Mouse (Mus musculus) gonadal fat pad, adult 2 months (tissue): Measurements from ENCODE around the gene Ywhaq. TPM values are rescaled to one million over a fixed set of nuclear protein-coding genes. Genes with fewer than 3 reads are reported as not detected.
"Not testable (repeated sequence)": the region's sequence is repeated elsewhere in the genome, so short reads cannot be mapped to it uniquely, and the experiment has no call there.

Experiments used
- DNase-seq: peaks from one replicate; pipeline ENCODE4 v3.0.0-alpha.2; 2012; ENCODE audit warnings: low read depth
- polyA plus RNA-seq: library from polyadenylated mRNA; depleted of rRNA; stranded (reverse); fragments of >200 nt; gene quantifications from 2 replicates; pipeline ENCODE4 v1.2.3, GENCODE M21; 2012

Gene Ywhaq
- polyA plus RNA-seq, 1 experiment, result 105 TPM

- no peak for DNase-seq
Measured at GRCm38 (mm10) chr12:21409651-21410050, 7.8 kb downstream of the Ywhaq start.

- no peak for DNase-seq
Measured at GRCm38 (mm10) chr12:21408789-21409367, 8.6 kb downstream of the Ywhaq start.

- DNase-seq, result no peak
Measured at GRCm38 (mm10) chr12:21402771-21403170, 14.7 kb downstream of the Ywhaq start.

GRCm38 (mm10) chr12:21386201-21386600, 31.2 kb downstream of the Ywhaq start:
- DNase-seq, result no peak

- DNase-seq, result not testable (repeated sequence)
Measured at GRCm38 (mm10) chr12:21378765-21379346, 38.6 kb downstream of the Ywhaq start.

GRCm38 (mm10) chr12:21375376-21376157, 41.9 kb downstream of the Ywhaq start:
- no peak for DNase-seq

- no peak for DNase-seq
Measured at GRCm38 (mm10) chr12:21373820-21374475, 43.5 kb downstream of the Ywhaq start.

GRCm38 (mm10) chr12:21373100-21373819, 44.2 kb downstream of the Ywhaq start, which contains the start of gene Adam17:
Gene Adam17 (minus strand): TSS chr12:21373632.
- no peak for DNase-seq

- no peak for DNase-seq
Measured at GRCm38 (mm10) chr12:21370035-21370611, 47.3 kb downstream of the Ywhaq start.

GRCm38 (mm10) chr12:21369087-21369410, 48.4 kb downstream of the Ywhaq start:
- DNase-seq, result no peak

GRCm38 (mm10) chr12:21368376-21369086, 48.9 kb downstream of the Ywhaq start:
- DNase-seq, result no peak

GRCm38 (mm10) chr12:21364624-21365435, 52.6 kb downstream of the Ywhaq start:
- DNase-seq, result no peak

GRCm38 (mm10) chr12:21363195-21363594, 54.2 kb downstream of the Ywhaq start:
- DNase-seq, result no peak

GRCm38 (mm10) chr12:21362686-21363085, 54.8 kb downstream of the Ywhaq start:
- no peak for DNase-seq

- no peak for DNase-seq
Measured at GRCm38 (mm10) chr12:21353681-21354080, 63.8 kb downstream of the Ywhaq start.

GRCm38 (mm10) chr12:21350113-21350876, 67.1 kb downstream of the Ywhaq start:
- no peak for DNase-seq

- DNase-seq, result no peak
Measured at GRCm38 (mm10) chr12:21346972-21347371, 70.5 kb downstream of the Ywhaq start.

- no peak for DNase-seq
Measured at GRCm38 (mm10) chr12:21340674-21341073, 76.8 kb downstream of the Ywhaq start.
